Mouse (Mus musculus) forebrain, embryonic 12.5 days (tissue): Measurements from ENCODE around the gene Ptpn13. TPM values are rescaled to one million over a fixed set of nuclear protein-coding genes. Genes with fewer than 3 reads are reported as not detected.
A peak's percentile ranks its signal among the peaks of the same experiment; 100 is the strongest.

Experiments used
- ATAC-seq: fragments of 200-750 bp; cut with Nextera tagmentation; 2 replicates; pipeline ENCODE4 v1.8.0; 2017; ENCODE audit warnings: moderate TSS enrichment; ENCODE audit not compliant: low FRiP score
- H3K27ac ChIP-seq: fragments of 300-500 bp; sonication (generic); 2 replicates; pipeline ENCODE4 v1.5.1; 2016; ENCODE audit warnings: mild to moderate bottlenecking
- H3K27me3 ChIP-seq: fragments of 300-500 bp; sonication (generic); 2 replicates; pipeline ENCODE4 v1.6.1; 2016; ENCODE audit warnings: mild to moderate bottlenecking
- H3K36me3 ChIP-seq: fragments of 300-500 bp; sonication (generic); replicated peaks from 2 replicates; pipeline ENCODE4 v1.6.1; 2016; ENCODE audit warnings: mild to moderate bottlenecking
- H3K4me1 ChIP-seq: fragments of 300-500 bp; sonication (generic); 2 replicates; pipeline ENCODE4 v1.6.1; 2016
- H3K4me2 ChIP-seq: fragments of 300-500 bp; sonication (generic); 2 replicates; pipeline ENCODE4 v1.6.1; 2016; ENCODE audit warnings: mild to moderate bottlenecking, moderate library complexity
- H3K4me3 ChIP-seq: fragments of 300-500 bp; sonication (generic); replicated peaks from 2 replicates; pipeline ENCODE4 v1.5.1; 2016; ENCODE audit warnings: mild to moderate bottlenecking
- H3K9ac ChIP-seq: fragments of 300-500 bp; sonication (generic); 2 replicates; pipeline ENCODE4 v1.6.1; 2016; ENCODE audit warnings: mild to moderate bottlenecking
- H3K9me3 ChIP-seq: fragments of 300-500 bp; sonication (generic); 2 replicates; pipeline ENCODE4 v1.6.1; 2016
- WGBS: fragments of 180-500 bp; shearing (Covaris S2); methylation state at CpG from one replicate; pipeline ENCODE4 v1.1.7; 2016; 5-methylcytosine and 5-hydroxymethylcytosine counted together
- polyA plus RNA-seq: library from polyadenylated mRNA; unstranded; fragments of >200 nt; fragmentation: Nextera tagmentation; extraction: Ambion mirVana; gene quantifications from 2 replicates; pipeline ENCODE4 v1.2.1, GENCODE M21; 2016

The Ptpn13 gene
- polyA plus RNA-seq, result 13.8 and 14.4 TPM in 2 replicates

GRCm38 (mm10) chr5:103424678-103425319 lies at the start of gene Ptpn13:
Gene Ptpn13, plus strand, starts transcription at chr5:103425192.
- Histone ChIP-seq H3K9me3 (no peaks in the 10 kb centered on the region), H3K27me3 (peaks cover 12% of the 10 kb centered on the region), H3K36me3 (no peaks in the 10 kb centered on the region), H3K4me2 (peak within 1 kb of the TSS; percentile 88), H3K9ac (peak within 1 kb of the TSS; percentile 79), H3K4me3 (peak within 1 kb of the TSS; percentile 90), H3K4me1 (peaks cover 45% of the 10 kb centered on the region), H3K27ac (peak within 1 kb of the TSS; percentile 89)
- peak; percentile 97 for ATAC-seq
- WGBS, result under 1% methylated on average over 55 of the region's 55 CpGs

DNA sequence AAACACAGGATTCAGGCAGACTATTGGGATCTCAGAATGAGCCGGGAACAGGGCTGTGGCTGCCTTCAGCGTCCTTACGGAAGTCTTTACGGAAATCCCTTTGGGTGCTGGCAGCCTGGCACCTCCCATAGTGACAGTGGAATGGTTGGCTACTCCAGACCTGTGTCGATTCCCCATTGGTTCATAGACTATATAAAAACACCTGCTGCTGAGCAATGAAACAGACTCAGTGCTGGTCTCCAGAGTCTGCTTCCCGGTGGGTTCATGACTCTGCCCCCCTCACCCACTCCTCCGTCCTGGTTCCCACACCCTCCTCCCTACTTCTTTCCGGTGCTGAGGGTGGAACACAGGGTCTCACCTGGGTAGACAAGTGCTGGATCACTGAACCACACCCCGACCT lies 49.8 kb upstream of the Ptpn13 start:
- 92% methylated on average over 9 of the region's 9 CpGs for WGBS
- H3K36me3 ChIP-seq, result no peaks in the 10 kb centered on the region

DNA sequence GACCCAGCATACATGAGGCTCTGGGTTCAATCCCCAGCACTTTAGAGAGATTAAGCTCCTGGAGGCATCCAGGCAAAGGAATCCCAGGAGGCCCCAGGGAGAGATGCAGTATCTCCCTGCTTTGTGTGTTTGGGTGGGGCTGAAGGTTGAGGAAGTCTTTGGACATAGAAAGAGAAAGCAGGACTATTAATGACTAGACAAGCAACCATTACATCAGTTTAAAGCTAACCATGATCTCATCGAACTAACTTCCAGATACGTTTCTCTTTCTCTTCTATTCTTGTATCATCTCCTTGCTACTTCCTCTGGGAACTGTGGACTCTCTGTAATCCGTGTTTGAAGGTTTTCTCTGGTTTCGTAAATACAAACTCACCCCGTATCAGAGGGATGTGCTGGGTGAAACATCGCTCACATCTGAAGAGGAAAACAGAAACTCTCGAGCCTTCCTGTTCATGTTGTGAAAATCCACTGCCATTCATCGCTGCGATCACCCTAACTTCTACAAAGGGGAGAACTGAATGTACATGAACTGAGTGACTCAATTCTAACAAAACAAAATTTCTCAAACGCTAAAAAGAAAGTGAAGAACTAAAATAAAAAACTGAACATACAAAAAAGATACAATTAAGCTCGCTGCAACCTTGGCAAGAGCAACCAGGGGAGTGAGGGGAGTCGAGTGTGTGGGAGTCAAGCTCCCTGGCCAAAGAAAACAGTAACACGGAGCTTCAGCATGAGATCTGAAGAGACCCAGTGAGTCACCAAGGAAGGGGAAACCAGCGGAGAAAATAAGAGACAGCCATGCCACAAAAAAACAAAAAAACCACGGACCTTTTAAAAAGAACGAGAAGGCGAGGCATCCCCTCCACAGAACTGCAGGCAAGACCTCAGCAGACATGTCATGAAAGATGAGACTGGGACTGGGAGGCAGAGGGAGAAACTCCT lies 48.4 kb upstream of the Ptpn13 start:
- H3K4me3 ChIP-seq, result no peak overlapping the region

More for the DNA sequence above, 49.8 kb upstream of the Ptpn13 start:
- H3K9me3 ChIP-seq, result no peaks in the 10 kb centered on the region
- H3K27ac ChIP-seq, result no peak overlapping the region
- H3K4me2 ChIP-seq, result no peak overlapping the region
- H3K9ac ChIP-seq, result no peak overlapping the region
- H3K4me1 ChIP-seq, result no peaks in the 10 kb centered on the region
- H3K27me3 ChIP-seq, result no peaks in the 10 kb centered on the region; the same call in 1 of the 2 replicates
- H3K4me3 ChIP-seq, result no peak overlapping the region
- no peak for ATAC-seq

DNA sequence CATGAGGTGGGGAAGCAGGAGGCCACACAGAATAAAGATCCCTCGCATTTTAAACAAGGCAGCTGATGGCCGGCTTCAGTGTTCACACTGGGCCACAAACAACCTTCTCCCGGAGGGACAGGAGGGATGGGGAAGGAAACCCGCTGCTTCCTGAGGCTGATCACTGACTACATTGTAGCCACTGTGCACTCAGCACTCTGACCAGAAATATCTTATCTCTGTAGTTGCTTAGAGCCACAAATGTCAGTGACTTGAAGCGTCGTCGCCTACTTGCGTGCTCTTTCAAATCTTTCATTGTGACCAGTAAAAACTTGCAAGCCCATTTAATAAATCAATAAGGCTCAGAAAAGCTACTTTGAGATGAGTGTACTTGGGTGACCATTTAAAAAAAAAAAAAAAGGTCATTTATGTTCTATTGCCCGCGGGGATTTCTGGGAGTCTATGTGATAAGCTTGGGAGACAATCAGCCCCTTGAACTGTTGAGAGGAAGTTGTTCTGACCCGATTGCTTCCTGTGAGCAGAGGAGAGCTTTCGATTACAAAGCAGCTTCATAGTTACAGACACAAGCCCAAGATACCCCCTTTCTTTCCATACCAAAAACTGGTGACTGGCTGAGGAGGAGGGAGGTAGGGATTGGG lies 47.4 kb upstream of the Ptpn13 start:
- Histone ChIP-seq H3K36me3 (no peaks in the 10 kb centered on the region), H3K9me3 (no peaks in the 10 kb centered on the region), H3K4me3 (no peak overlapping the region), H3K4me2 (no peak overlapping the region), H3K27ac (no peak overlapping the region), H3K9ac (no peak overlapping the region), H3K4me1 (peaks cover 11% of the 10 kb centered on the region; the same call in 1 of the 2 replicates), H3K27me3 (no peaks in the 10 kb centered on the region; the same call in 1 of the 2 replicates)
- 55% methylated on average over 12 of the region's 12 CpGs for WGBS
- ATAC-seq, result no peak

More for the DNA sequence above, 48.4 kb upstream of the Ptpn13 start:
- ATAC-seq, result no peak
- Histone ChIP-seq H3K36me3 (no peaks in the 10 kb centered on the region), H3K9me3 (no peaks in the 10 kb centered on the region), H3K4me2 (no peak overlapping the region), H3K9ac (no peak overlapping the region), H3K4me1 (peaks cover 11% of the 10 kb centered on the region; the same call in 1 of the 2 replicates), H3K27me3 (no peaks in the 10 kb centered on the region; the same call in 1 of the 2 replicates), H3K27ac (no peak overlapping the region)
- 63% methylated on average over 17 of the region's 17 CpGs for whole genome bisulfite sequencing

GRCm38 (mm10) chr5:103380785-103381527 lies 44.0 kb upstream of the Ptpn13 start:
- no peak for ATAC-seq
- Histone ChIP-seq H3K4me3 (no peak overlapping the region), H3K27me3 (no peaks in the 10 kb centered on the region), H3K36me3 (no peaks in the 10 kb centered on the region), H3K9ac (no peak overlapping the region), H3K4me1 (peaks cover 11% of the 10 kb centered on the region; the same call in 1 of the 2 replicates), H3K9me3 (no peaks in the 10 kb centered on the region), H3K27ac (no peak overlapping the region), H3K4me2 (no peak overlapping the region)
- WGBS, result 39% methylated on average over 11 of the region's 11 CpGs

- Histone ChIP-seq H3K4me1 (peaks cover 11% of the 10 kb centered on the region; the same call in 1 of the 2 replicates), H3K4me3 (no peak overlapping the region), H3K4me2 (no peak overlapping the region), H3K27me3 (0 out of 2 replicates have a peak, but pooled peaks cover 3% of the 10 kb centered on the region), H3K36me3 (no peaks in the 10 kb centered on the region), H3K9me3 (no peaks in the 10 kb centered on the region), H3K9ac (no peak overlapping the region), H3K27ac (no peak overlapping the region)
- WGBS, result 90% methylated on average over 4 of the region's 4 CpGs
- ATAC-seq, result no peak
Observed at GRCm38 (mm10) chr5:103382951-103383350, 42.0 kb upstream of the Ptpn13 start.

GRCm38 (mm10) chr5:103384021-103384420 lies 41.0 kb upstream of the Ptpn13 start:
- 71% methylated on average over 7 of the region's 7 CpGs for WGBS
- H3K4me1 ChIP-seq, result peaks cover 11% of the 10 kb centered on the region; the same call in 1 of the 2 replicates
- no peak overlapping the region for H3K4me2 ChIP-seq
- no peak for ATAC-seq
- H3K4me3 ChIP-seq, result no peak overlapping the region
- 0 out of 2 replicates have a peak, but pooled peaks cover 3% of the 10 kb centered on the region for H3K27me3 ChIP-seq
- no peak overlapping the region for H3K27ac ChIP-seq
- no peaks in the 10 kb centered on the region for H3K9me3 ChIP-seq
- no peaks in the 10 kb centered on the region for H3K36me3 ChIP-seq
- H3K9ac ChIP-seq, result no peak overlapping the region

DNA sequence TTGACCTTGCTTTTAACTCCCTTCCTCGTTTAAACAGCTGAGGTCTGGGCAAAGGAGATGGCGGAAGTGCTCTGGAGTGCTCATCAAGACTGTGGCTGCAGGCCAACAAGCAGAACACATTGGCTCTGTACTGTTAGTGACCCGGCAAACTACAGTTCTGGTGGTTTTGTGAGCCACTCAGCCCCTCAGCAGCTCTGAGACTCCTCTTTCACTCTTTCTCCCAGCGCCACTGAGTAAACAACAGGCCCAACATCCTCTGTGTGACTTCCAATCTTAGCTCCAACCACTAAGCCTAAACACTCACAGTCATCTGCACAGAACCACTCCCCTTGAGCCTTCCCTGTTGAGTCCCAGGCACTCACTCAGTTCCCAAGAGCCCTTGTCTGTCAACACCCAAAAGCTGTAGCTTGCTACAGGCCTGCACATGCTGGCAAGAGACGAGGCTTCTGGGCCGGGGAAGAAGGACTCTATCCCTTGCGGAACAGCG lies 37.4 kb upstream of the Ptpn13 start:
- Histone ChIP-seq H3K4me3 (no peak overlapping the region), H3K4me1 (peaks cover under 1% of the 10 kb centered on the region; the same call in 1 of the 2 replicates), H3K9ac (no peak overlapping the region), H3K27ac (0 out of 2 replicates have a peak overlapping the region, but pooled peaks have one; percentile 8), H3K9me3 (no peaks in the 10 kb centered on the region), H3K36me3 (no peaks in the 10 kb centered on the region), H3K4me2 (no peak overlapping the region), H3K27me3 (0 out of 2 replicates have a peak, but pooled peaks cover 3% of the 10 kb centered on the region)
- ATAC-seq, result no peak
- 76% methylated on average over 8 of the region's 8 CpGs for WGBS

DNA sequence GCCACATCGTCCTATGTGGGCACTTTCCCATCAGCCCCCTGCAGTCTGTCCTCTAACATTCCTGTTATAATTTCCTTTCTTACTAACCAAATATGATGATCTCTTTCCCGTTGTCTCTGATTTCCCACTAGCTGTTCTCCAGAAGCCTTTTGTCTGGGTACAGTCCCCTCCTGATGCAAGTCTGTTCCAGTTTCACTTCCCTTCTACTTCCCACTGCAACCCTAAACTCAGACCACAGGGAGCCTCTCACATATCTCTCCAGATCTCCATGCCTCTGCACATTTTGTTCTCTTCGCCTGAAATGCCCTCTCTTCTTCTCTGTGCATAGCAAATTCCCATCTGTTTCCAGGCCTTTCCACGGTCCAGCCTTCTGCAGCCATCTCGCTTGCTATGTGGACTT lies 35.6 kb upstream of the Ptpn13 start:
- H3K4me1 ChIP-seq, result peaks cover 14% of the 10 kb centered on the region
- no peaks in the 10 kb centered on the region for H3K9me3 ChIP-seq
- no peak overlapping the region for H3K27ac ChIP-seq
- no peak overlapping the region for H3K4me2 ChIP-seq
- H3K9ac ChIP-seq, result no peak overlapping the region
- no peak for ATAC-seq
- H3K36me3 ChIP-seq, result no peaks in the 10 kb centered on the region
- H3K27me3 ChIP-seq, result 0 out of 2 replicates have a peak, but pooled peaks cover 3% of the 10 kb centered on the region
- H3K4me3 ChIP-seq, result no peak overlapping the region
- WGBS, result 83% methylated on average over 5 of the region's 5 CpGs

- H3K4me2 ChIP-seq, result no peak overlapping the region
- no peaks in the 10 kb centered on the region for H3K9me3 ChIP-seq
Observed at GRCm38 (mm10) chr5:103393220-103393619, 31.8 kb upstream of the Ptpn13 start.

DNA sequence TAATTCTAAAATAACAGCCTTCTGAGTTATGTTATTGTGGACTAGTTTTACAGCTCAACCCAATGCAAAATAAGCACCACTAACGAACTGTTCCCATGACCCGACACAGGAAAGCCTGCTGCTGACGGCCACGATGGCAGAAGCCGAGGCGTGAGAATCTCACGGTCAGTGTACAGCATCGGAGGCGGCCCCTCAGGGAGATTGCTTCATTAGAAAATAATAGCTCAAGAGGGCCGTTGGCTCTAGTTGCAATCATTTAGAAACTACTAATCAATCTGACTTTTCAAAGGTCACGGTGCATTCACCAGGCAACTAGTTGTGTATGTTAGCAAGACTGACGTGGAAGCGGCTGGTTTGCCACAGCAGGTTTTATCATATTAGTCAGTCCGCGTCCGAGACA lies 31.2 kb upstream of the Ptpn13 start:
- WGBS, result 34% methylated on average over 16 of the region's 16 CpGs
- H3K27me3 ChIP-seq, result no peaks in the 10 kb centered on the region
- no peak overlapping the region for H3K9ac ChIP-seq
- H3K9me3 ChIP-seq, result no peaks in the 10 kb centered on the region
- no peaks in the 10 kb centered on the region for H3K36me3 ChIP-seq
- H3K27ac ChIP-seq, result no peak overlapping the region
- no peak for ATAC-seq
- H3K4me3 ChIP-seq, result no peak overlapping the region
- H3K4me2 ChIP-seq, result no peak overlapping the region; the same call in 1 of the 2 replicates
- H3K4me1 ChIP-seq, result peaks cover 18% of the 10 kb centered on the region

More at GRCm38 (mm10) chr5:103393220-103393619, 31.8 kb upstream of the Ptpn13 start:
- Histone ChIP-seq H3K27me3 (no peaks in the 10 kb centered on the region), H3K9ac (no peak overlapping the region), H3K4me1 (peaks cover 18% of the 10 kb centered on the region), H3K4me3 (no peak overlapping the region), H3K27ac (no peak overlapping the region), H3K36me3 (no peaks in the 10 kb centered on the region)
- no peak for ATAC-seq
- WGBS, result 4% methylated on average over 4 of the region's 4 CpGs
